Mouse (Mus musculus) fibroblast of lung, adult 2 months (primary cell): ENCODE results near the gene Ide.
"Not testable (repeated sequence)": the region's sequence is repeated elsewhere in the genome, so short reads cannot be mapped to it uniquely, and the experiment has no call there.

Experiments used
- DNase-seq: peaks from one replicate; pipeline ENCODE4 v3.0.0-alpha.2; 2011; ENCODE audit warnings: low read depth

Ide gene

GRCm38 (mm10) chr19:37265333-37266103 lies 72.1 kb downstream of the Ide start:
- DNase-seq = peak; percentile 73

DNA sequence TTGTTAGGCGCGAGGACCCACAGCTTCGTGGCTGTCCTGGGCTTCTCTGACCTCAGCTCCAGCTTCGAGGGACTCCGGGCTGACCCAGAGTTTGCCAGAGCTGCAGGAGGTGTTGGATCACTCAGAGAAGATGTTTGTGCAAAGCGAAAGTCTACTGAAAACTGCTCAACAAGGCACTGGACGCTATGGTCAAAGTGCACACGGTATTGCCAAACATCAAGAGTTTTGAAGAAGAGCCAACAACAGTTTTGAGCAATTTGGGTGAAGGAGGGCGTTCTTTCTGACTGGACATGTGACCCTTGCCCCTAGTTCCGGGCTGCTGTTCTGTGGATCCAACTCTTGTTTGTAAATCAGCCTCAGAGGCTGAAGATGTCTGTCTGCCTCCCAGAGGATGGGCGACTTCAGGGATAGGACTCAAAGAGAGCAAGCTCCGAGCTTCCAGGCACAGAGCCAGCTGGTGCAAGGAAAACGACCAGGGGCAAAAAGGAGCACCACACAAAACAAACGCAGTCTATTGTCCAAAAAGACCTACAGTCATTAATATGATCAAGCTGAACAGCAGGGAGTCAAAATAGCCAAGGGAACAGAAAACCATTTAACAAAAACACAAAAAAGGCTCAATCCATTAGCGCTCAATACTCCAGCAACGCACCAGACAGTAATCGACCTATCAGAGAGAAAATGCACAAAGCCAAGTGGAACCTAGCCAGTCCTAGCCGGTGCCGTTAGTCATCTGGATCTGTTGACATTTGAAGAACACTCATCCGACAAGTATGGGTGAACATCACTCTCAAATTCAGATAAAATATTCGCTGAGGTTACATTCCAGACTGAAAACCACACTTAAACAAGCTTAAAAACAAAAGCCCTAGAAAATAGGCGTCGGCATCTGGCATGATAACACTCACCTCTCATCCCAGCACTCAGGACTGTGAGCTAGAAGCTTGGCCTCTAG lies 73.4 kb downstream of the Ide start:
- DNase-seq = peak; percentile 94

DNA sequence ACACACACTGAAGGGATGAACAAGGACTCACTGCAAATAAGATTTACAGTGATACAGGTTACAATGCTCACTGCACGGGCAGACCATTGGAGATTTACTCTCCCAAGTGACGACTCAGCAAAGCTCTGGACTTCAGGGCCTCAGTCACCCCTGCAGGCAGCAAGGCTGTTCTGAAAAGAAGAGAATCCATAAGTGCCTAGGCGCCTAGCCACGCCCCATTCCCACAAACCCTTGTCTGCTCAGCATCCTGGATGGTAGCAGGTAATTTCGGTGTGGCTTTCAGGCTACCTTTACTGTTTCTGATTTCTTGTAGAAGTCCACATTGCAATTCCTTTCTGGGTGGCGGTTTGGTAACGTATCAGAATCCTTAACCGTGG lies 74.1 kb downstream of the Ide start:
- no peak for DNase-seq

- DNase-seq = no peak
Measured at GRCm38 (mm10) chr19:37262389-37262788, 75.3 kb downstream of the Ide start.

GRCm38 (mm10) chr19:37255321-37255720 lies 82.3 kb downstream of the Ide start:
- no peak for DNase-seq

GRCm38 (mm10) chr19:37252104-37252503 lies 85.5 kb downstream of the Ide start:
- no peak for DNase-seq

DNA sequence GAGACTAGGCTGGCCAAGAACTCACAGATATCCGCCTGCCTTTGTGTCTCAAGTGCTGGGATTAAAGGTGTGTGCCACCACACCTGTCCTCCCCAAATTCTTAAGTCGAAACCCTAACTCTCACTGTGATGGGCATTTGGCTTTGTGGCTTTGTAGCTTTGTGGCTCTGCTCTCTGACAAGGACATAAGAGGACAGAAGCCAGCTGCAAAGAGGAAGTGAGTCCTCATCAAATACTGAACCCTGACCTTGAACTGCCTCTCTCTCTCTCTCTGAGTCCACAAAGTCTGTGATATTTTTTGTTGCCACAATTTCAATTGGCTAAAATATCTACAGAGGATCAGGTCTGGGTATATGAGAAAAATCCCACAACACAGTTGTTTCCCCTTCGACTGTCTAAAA lies 89.5 kb downstream of the Ide start:
- no peak for DNase-seq

DNA sequence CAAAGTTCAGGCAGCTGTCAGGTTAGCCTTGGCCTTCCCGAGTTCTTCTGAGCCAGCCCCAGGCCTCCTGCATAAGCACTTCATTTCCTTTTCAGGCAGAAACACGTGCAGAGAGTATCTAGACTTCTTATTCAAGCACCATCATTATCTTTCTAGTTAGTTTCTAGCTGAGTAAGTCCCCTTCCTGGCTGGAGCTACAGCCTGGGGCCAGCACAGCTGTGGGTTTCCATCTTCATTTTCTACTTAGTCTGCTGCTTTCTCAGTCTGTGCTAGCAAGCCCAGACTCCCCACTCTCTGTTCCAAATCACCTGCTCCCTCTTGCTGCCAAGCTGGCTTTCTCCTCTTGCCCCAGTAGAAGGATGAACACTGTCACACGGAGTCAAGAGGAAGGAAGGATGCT lies 90.8 kb downstream of the Ide start:
- DNase-seq = no peak

DNA sequence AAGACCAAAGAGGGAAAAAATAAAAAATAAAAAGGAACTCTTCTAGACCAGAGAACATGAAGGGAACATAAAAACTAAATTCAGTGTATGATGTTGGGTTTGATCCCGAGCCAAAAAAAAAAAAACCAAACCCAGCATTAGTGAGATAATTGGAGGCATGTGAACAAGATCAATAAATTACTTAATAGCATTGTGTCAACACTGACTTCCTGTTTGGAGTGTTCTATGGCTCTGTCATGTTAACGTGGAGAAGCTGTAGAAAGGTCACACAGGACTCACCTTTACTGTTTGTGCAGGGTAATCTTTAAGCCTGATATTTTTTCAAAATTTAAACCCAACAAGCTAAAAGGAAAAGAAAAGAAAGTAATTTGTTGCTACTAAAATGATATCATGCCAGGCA lies 94.9 kb downstream of the Ide start:
- no peak for DNase-seq

GRCm38 (mm10) chr19:37241201-37241600 lies 96.5 kb downstream of the Ide start:
- DNase-seq = no peak

DNA sequence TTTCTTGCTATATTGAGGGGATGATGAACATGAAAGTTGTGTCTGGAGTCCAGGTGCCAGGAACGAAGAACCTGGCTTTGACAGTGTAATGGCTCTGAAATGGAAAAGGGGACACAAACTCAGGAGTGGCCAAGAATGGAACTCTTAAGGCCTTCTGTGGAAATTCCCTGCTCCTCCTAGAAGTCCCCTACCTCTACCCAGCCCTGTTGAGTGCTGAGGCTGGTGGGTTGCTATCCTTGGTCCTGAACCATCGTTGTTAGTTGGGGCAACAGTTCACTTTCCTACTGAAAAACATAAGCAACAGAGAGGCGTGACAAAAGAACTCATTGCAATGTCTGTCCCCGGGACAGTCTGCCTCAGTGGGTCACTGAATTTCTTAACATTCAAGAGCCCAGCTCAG lies 98.6 kb downstream of the Ide start:
- no peak for DNase-seq

DNA sequence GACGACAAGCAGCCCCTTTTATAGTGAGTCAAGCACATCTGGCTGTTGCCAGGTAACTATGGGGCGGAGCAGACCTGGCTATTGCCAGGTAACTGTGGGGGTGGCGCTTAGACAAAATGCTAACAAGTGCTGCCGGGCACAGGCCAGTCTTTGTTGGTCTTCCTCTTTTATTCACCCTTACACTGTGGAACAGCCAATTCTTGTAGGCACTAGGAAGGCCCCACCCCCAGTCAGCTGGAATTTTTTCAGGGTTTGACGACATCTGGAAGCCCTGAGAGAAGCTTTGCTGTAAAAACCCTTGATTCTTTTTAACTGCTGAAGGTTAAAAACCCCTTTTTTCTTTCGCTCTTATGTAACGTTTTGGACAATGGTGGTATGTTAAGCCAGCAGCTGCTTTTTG lies 99.0 kb downstream of the Ide start:
- no peak for DNase-seq

GRCm38 (mm10) chr19:37237712-37238437 lies 99.8 kb downstream of the Ide start:
- DNase-seq = no peak

- DNase-seq = no peak
Measured at GRCm38 (mm10) chr19:37237306-37237705, 100.3 kb downstream of the Ide start.

DNA sequence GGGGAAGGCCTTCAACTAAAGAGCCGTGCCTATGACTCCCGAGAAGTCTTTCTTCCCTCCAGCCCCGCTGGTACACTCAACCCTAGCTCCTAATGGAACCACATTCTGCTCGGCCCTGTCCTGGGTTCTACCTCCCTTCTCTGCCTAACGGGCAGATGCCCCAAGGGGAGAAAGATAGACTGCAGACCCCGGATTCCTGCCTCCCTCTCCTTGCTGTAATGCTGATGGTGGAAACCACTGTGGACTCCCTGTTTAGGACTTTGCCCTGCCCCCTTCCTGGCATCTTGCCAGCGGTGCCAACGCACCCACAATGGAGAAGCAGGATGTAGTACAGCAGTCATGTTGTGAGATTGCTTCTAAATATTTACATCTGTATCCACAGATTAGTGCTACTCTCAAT lies 101.8 kb downstream of the Ide start:
- DNase-seq = no peak

DNA sequence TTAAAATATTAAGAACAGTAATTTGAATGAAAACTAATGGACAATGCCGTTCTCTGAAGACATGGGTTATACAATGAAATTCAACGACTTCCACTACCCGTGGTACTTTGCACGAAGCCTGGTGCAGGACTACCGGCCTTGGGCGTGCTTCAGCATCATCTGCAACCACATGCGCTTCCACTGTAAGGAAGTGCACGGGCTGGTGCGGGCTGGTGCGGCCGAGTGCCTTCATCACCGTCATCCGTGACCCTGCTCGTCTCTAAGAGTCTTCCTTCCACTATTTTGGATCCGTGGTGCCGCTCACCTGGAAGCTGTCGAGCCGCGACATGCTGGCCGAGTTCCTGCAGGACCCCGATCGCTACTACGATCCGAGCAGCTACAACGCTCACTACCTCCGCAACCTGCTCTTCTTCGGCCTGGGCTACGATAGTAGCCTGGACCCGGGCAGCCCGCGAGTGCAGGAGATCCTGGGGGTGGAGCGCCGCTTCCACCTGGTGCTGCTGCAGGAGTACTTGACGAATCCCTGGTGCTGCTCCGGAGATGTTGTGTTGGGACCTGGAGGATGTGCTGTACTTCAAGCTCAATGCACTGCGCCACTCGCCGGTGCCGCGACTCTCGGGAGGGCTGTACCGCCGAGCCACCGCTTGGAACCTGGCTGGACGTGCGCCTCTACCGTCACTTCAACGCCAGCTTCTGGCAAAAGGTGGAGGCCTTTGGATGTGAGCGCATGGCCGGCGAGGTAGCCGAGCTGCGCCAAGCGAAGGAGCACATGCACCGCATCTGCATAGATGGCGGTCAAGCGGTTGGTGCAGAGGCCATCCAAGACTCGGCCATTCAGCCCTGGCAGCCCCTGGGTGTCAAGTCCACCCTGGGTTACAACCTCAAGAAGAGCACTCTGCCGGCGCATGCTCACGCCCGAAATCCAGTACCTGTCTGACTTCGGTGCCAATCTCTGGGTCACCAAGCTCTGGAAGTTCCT lies 103.8 kb downstream of the Ide start:
- no peak for DNase-seq

DNA sequence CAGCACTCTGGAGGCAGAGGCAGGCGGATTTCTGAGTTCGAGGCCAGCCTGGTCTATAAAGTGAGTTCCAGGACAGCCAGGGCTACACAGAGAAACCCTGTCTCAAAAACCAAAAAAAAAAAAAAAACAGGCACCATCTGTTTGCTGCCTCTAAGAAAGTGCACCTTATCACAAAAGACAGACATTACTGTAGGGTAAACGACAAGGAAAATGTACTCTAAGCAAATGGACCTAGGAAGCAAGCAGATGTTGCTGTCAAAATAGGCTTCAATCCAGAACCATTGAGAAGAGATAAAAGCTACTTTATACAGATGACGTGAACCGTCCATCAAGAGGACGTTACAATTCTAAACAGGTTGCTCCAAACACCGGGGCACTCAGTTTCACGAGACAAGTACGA lies 105.1 kb downstream of the Ide start:
- not testable (repeated sequence) for DNase-seq

DNA sequence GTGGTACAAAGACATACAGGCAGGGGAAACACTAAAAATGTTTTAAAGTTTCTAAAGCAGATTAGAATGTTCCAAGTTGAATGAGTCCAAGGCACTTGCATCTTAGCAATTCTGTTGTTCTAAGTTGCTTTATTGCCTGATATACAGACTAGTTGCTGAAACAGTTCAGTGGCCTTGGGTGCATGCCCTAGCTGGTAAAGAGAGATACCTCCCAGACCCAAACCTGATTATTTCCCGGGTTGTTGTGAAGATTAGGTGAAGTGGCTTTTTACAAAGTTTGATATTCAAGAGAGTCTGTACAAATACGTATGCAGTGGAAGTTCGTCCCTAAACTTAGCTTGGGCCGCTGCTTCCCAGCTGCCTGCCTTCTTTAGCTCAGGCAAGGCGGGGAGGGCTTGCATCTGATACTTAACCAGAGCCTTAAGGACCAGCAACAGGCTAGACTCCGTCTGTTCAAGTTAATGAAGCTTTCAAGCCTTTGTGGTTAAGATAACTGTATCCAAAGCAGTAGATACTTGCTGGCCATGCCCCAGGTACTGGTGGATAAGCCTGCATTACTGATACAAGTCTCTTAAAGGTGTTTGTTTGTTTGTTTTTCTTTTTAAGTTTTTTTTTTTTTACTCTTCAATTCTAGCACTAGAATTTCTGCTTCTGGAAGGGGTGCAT lies 112.3 kb downstream of the Ide start:
- DNase-seq = no peak
